Mouse (Mus musculus) CH12.LX (cell line): ENCODE measurements around the gene Selenow.

ENCODE experiments used
- CTCF ChIP-seq, 2 experiments: IDR thresholded peaks in 1 of 2; conservative IDR thresholded peaks in 1 of 2; 2 replicates each; pipeline ENCODE4 v1.5.1; 2011 to 2012; ENCODE audit warnings: low read depth in 2 of 2, low read length in 2 of 2, improper control_type of control experiment in 1 of 2, inconsistent platforms in 1 of 2, mild to moderate bottlenecking in 1 of 2, moderate library complexity in 1 of 2
- EP300 ChIP-seq: IDR thresholded peaks from 2 replicates; pipeline ENCODE4 v1.6.1; 2011; ENCODE audit warnings: low read length, improper control_type of control experiment
- ETS1 ChIP-seq: conservative IDR thresholded peaks from 2 replicates; pipeline ENCODE4 v1.6.1; 2012; ENCODE audit warnings: low read depth, mild to moderate bottlenecking, inconsistent platforms, low read length, improper control_type of control experiment, moderate library complexity
- GABPA ChIP-seq: IDR thresholded peaks from 2 replicates; pipeline ENCODE4 v1.6.1; 2012; ENCODE audit warnings: low read depth, low read length, improper control_type of control experiment, inconsistent platforms; ENCODE audit not compliant: insufficient replicate concordance
- KAT2A ChIP-seq: IDR thresholded peaks from 2 replicates; pipeline ENCODE4 v1.6.1; 2012; ENCODE audit warnings: low read length, improper control_type of control experiment, inconsistent platforms; ENCODE audit not compliant: insufficient replicate concordance
- RCOR1 ChIP-seq: conservative IDR thresholded peaks from 2 replicates; pipeline ENCODE4 v1.6.1; 2012; ENCODE audit warnings: low read depth, mild to moderate bottlenecking, inconsistent platforms, low read length, improper control_type of control experiment

- TF ChIP-seq RCOR1 = no peak
- no peak for TF ChIP-seq CTCF (conservative IDR thresholded peaks at IDR 0.05 in 1 of 2, IDR thresholded peaks at IDR 0.05 in 1 of 2; ENCODE audit: low read depth in 2 of 2, low read length in 2 of 2)
- no peak for TF ChIP-seq KAT2A
- TF ChIP-seq ETS1 = no peak
- TF ChIP-seq EP300 = no peak
- TF ChIP-seq GABPA = no peak
These were observed 32.8 kb upstream of the Selenow start for GRCm38 (mm10) chr7:15954978-15955443.
